Mouse (Mus musculus) layer of hippocampus, postnatal 10 days (tissue): Measurements from ENCODE around the gene En1. TPM values are rescaled to one million over a fixed set of nuclear protein-coding genes. Genes with fewer than 3 reads are reported as not detected.

Experiments
- DNase-seq, 2 experiments: peaks; one replicate each; pipeline ENCODE4 v3.0.0; 2021; ENCODE audit warnings: low spot score in 2 of 2
- long read RNA-seq: library from polyadenylated mRNA; stranded (forward); transcript quantifications from one replicate; pipeline ENCODE4 v2.0.0, GENCODE M21; 2023
- total RNA-seq, 2 experiments: library from RNA; stranded (reverse); gene quantifications; 2 replicates each; pipeline ENCODE4 v1.2.3; 2021

The En1 gene
- total RNA-seq, result under 1 TPM; 0.11 to 0.30 TPM
- long read RNA-seq, result 0 reads

DNA sequence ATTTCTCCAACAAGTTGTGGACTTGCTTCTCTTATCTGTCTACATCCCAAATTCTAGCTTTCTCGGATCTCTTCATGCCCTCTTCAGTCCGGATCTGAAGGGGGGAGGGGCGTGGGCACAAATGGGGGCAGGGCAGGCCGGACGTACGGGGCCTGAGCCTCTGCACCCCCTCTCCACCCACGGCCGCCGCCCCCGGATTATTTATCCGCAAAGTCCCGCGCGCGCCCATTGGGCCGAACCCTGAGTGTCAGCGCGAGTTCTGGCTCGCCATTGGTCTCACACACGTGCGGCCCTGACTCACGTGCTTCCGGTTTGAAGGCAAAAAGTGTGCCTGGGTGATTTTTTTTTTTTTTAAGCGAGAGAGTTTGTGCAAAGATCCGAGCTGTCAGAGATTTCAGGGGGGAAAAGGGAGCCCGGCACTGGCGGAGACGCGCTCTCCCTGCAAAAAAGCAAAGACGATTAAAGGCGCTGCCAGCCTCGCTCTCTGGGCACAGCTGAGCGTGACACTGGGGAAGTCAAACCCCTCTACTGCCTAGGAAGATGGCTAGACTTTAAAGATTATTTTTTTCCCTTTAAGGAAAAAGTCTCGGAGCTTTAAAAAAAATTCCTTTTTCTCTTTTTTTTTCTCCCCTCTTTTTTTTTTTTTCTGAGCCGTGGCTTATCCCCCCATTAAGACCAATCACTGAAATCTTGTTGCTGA is at the start of gene En1:
En1 (plus strand) TSS at position 388 of the 700 bp plus-strand sequence.
- peak in 1 of 2 experiments; percentile 54 for DNase-seq

DNA sequence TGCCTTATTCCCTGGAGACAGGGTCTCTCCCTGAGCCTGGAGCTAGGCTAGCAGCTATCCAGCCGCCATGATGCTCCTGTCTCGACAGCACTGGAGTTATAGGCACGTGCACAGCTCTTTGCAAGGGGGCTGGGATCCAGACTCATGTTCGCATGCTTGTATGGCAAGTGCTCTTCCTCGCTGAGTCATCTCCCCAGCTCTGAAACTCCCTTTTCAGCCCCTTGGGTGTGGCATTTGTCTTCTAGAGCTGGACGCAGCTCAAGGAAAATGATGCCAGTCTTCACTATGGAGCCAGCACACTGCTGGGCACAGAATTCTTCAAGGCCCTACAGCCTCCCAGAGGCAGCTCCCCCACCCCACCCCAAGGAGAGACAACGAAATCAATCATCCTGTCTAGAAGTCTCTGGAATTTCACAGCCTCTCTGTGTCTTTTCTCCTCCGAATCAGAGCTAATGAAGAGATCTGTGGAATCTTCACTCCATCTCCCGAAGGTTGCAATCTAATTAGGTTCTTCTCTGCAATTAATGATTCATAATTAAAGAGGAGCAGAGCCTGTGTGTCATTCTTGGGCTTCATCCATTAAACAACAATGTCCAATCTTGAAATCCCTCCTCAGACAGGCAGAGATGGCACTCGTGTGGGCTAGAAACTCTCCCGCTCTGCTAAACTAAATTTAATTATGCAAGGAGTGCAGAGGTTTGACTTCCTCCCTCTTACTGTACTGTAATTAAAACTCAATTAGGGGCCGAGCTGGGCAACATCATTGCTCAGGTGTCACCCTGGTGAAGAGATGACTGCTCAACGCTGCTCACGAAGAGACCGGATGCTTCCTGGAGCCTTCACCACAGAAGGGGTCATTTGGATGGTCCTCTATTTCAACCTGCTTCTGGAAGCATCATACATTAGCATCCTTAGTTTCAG is 45.0 kb upstream of the En1 start:
- no peak for DNase-seq

DNA sequence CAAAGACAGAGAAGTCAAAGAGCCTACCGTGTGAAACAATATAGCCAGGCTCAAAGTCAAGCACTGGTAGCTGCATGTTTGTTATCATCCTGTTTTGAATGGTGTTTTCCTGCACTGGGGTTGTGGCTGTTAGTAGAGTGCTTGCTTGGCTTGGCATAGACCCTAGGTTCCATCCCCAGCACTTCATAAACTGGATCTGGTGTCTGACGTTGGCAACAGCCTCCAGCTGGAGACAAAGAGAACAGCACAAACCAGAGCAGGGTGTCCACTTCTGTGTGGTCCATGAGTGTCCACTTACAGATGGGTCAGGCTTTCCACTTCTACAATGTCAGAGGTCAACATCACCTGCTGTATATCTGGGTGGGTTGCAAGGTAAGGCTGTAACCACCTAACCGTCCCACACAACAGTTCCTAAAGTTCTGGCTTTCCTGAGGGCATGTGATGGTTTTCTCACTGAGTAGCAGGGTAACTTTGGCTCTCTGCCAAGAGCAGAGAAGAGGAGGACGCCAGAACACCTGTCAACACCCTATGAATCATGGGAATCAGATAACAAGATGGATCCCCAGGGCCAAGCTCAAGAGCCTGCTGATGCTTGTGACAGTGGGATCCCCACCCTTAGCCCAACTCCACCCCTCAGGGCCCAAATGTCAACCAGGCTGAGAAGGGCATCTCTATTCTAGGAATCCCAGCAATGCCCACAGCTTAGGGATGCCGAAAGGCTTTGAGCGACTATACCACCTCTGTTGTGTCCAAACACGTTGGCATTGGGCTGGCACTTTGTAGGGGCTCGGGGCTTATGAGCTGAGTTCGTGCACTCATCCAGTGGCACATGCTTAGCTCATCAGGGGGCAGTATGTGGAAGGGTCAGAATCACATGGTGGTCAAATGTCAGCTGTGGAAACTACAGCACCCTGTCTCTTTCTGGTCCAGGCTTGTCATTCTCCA is 43.6 kb upstream of the En1 start:
- DNase-seq, result no peak

DNA sequence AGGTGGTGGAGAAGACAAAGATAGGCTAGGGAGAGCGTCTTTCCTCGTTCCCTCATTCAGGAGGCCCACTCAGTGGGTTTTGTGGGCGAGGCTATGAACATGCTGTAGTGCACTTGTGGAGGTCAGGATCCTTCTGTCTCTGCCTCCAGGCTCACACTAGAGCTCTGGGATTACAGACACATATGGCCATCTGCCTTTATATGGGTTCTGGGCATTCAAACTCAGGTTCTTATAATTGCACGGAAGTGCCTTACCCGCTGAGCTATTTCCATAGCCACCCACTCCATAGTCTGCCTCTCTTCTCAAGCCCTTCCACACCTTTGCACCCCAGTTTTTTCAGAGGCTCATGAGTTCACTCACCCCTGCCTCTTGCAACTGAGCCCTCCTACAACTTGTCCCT is 42.3 kb upstream of the En1 start:
- DNase-seq, result no peak

DNA sequence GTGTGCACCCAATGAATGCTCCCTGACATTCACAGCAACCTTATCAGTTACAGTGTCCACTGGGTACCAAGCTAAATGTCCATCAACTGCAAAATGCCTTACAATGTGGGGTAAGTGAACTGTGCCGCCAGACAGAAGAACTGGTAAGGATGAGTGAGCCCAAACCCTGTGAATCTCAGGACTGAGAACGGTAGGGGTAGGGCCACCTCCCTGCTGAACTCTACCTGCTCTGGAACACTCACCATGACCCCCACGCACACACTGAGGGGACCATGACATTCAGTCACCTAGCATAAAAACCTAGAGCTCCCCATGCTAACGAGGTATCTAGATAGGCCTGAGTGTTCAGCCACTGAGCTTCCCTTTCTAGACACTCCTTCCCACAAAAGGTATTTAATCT is 20.9 kb upstream of the En1 start:
- DNase-seq, result no peak

DNA sequence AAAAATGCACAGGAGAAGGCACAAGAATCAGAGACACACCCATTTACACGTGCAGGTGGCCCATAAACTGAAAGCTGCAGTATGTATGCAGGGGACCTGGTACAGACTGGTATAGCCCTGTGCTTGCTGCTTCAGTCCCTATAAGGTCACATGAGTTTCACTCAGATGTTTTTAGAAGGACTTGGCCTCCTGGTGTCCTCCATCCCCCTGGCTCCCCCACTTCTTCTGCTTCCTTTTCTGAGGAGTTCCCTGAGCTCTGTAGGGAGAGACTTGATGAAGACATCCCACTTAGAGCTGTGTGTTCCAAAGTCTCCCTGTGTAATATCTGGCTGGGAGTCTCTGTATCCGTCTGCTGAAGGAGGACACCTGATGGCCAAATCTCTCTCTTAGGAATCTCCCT is 16.7 kb upstream of the En1 start:
- DNase-seq, result no peak

DNA sequence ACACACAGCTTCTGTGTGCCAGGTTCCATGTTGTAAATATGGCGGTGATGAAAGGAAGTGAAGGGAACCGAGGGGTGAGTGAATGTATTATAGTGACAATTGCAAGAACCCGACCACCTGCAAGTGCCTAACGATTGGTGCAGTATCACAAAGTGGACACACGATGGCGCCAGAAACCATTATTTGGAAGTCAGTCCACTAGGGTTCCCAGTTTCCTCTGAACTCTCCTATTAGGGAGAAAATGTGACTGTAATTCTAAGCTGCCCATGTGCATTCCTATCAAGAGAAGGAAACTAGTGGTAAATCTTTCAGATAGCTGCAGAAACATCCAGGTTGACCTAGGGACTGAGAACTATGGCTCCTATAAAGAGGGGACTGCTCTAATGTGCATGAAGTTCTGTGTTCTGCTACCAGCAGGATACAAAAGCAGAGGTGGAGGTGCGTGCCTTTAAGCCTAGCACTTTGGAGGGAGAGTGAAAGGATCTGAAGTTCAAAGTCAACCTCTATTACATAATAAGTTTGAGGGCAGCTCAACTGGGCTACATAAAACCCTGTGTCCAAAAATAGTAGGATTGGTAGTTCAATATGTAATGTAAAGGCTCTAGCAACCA is 15.6 kb upstream of the En1 start:
- peak; percentile 81 to 83 for DNase-seq

DNA sequence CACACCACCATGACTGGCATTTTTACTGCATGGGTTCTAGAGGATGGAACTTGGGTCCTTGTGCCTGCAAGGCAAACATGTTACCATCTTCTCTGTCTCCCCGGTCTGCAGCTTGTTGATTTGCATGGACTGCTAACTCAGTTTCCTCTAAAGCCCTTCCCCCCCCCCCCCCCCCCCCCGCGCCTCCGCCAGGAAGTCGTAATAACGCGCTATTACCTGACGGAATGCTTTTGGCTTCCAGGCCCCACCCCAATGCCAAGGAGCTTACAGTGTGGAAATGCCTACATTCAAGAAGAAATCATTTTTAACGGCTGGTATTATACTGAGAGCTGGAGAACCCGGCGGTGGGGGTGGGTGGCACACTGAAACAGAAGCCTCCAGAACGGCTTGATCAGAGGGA is 14.8 kb upstream of the En1 start:
- no peak for DNase-seq

DNA sequence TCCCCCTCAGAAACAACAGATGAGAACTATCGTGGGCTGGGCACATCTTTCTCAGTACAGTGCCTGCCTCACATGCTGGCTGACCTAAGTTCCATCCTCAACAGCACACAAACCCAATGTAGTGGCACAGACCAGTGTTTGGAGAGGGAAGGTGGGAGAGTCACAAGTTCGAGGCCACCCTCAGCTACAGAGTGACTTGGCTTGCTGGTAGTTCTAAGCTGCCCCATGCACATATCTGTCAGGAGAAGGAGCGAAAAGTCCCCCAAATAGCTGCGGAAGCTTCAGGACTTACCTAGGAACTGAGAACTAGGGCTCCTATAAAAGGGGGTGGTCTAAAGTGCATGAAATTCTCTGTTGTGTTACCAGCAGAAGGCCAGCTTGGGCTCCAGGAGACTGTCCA is 14.3 kb upstream of the En1 start:
- DNase-seq, result no peak

DNA sequence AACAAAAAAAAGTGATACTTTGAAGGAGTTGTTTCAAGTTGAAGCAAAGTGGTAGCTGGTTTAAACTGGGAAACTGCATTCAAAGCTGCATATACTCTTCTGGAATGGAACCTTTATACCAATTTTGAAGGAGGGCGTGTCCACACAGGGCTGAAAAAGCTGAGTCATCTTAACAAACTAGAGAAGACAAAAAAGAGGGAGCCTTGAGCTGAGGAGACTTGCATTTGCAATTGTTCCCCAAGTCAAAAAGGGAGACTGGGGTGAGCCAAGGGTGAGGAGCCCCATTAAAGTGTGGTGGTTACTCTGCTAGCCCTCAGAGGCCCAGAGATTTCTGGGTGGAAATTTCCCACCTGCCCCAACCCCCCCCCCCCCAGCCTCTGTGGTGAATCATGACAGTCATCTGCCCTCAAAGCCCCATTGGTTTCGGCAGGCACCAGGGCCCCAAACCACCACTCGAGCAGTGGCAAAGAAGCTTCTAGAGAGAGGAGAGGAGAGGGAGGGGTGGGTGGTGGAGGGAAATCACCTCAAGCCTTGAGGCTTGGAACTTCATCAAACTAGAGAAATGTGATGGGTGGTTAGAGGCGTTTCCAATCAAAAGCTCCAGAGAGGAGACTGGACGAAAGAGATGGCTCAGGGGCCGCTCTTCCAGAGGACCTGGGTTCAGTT is 13.7 kb upstream of the En1 start:
- DNase-seq, result no peak

DNA sequence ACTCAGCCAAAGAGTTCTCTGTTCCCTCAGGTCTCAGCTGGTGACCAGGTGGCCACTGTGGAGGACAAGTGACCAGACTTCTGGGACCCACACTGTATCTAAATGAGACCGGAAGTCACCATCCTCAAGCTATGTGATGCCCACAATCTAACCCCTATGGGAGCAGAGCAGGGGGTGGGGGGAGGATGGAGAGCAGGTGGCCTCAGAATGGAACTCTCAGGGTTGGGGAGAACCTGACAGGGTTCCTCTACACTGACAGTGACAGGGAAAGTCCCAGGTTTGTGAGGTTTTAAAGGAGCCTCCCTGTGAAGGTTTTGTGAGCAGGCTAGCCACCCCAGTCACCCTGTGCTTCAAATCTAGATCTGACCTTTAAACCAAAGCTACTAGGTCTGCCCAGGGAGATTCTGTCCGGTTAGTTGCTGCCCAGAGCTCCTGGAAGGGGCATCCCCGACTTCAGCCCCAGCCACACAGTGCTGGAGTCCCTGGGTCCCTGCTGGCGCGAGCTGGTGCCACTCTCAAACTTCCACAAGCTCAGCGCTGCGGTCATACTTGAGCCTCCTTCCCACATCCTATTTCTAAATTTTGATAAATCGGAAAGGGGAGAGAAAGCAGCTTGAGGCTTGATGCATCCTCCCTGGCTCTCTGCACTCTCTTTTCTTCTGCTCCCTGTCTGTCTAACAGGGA is 8.8 kb upstream of the En1 start:
- DNase-seq, result no peak

DNA sequence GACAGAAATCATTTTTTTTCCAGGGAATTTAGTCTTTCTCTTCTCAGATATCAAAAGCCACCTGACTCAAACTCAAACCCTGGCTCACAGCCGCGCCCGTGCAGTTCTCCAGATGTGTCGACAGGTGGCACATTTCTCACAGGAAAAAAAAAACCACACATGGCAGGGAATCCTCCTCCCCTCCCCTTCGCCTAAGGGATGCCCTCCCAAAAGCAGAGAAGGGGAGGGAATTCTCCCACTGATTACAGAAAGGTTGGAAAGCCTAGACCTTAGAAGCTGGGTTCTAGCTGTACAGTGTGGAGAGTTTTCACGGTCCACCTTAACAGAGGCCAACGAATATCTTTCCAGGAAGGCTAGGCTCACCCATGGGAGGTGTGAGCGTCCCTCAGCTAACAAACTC is 7.6 kb upstream of the En1 start:
- no peak for DNase-seq

DNA sequence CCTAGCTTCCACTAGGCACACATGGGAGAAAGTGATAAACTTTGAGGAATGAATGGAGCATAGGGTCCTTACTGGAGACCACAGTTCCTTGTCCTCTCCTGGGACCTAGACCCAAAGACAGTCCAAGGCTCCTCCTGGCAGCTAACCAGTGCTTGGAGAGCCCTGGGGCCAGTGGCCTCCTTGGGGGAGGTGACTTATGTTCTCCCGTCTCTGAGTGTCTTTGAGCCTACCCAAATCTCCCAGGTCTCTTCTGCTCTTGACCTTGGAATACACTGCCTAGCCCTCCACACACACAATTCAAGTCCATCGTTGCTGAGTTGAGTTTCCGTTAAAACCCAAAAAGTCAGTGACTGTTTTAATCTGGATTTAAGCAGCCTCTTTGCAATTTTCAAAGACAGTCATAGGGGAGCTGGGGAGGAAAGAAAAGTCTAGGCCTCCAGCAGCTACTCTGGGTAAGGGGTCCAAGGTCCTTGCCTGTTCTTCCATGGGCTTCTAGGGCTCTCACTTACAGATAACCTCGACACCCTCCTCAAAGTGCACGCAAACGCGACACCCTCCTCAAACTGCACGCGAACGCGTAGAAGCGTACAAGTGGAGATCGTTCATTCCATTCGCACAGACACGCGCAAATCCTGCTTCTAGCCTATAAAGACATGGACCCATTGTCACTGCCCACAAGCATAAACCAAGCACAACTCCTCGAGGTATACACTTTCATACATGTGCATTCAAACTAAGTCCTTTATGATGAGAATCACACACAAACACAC is 6.6 kb upstream of the En1 start:
- DNase-seq, result no peak

DNA sequence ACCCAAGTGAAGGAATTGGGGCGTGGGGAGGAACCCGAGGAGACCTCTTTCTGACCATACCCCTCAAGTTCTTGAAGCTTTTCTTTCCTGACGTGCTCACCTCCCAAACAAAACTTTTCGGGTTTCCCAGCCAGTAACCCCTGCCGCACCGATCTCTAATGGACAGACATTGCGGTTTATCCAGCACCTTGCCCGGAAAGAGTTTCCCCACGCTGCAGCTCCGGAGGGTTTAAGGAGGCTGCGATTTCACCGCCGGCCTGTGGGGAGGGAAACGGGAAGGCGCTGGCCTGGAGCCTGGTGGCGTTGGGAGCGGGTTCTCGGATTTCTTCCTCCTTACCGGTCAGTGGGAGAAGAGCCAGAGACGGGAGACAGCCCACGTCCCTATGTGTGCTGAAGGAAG is 5.9 kb upstream of the En1 start:
- DNase-seq, result no peak

DNA sequence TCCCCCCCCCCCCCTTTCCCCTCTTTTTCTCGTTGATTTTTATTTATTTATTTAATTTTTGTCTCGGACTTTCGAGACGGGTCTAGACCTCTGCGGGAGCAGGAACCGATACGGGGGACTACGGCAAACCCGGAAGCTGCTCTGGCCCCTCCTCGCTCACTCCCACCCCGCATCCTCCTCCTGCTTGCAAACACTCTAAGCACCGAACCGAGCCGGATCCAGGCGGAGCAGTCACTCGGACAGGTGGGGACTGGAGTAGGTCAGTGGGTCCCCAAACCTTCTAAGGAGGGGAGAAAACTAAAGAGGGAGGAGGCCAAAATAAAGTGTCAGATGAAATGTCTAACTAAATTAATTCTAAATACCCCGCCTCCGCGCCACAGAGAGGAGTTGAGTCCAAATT is 5.4 kb upstream of the En1 start:
- DNase-seq, result no peak

DNA sequence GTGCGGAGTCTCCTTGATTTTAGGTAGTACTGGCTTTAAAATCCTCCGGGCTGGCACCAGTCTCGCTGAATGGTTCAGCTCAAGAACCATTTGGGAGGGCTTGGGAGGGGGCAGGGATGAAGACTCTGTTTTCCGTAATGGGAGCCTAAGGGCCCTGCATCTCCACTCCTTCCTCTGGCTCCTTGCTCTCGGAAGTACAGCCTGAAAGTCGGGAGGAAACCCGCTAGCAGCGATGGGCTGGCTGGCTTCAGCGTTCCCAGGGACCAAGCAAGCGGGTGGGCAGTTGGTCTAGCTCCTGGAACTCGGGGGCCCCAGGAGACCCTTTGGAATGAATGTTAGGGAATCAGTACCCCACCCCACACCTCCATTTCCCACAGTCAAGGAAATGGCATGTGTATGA is 4.9 kb upstream of the En1 start:
- DNase-seq, result no peak

DNA sequence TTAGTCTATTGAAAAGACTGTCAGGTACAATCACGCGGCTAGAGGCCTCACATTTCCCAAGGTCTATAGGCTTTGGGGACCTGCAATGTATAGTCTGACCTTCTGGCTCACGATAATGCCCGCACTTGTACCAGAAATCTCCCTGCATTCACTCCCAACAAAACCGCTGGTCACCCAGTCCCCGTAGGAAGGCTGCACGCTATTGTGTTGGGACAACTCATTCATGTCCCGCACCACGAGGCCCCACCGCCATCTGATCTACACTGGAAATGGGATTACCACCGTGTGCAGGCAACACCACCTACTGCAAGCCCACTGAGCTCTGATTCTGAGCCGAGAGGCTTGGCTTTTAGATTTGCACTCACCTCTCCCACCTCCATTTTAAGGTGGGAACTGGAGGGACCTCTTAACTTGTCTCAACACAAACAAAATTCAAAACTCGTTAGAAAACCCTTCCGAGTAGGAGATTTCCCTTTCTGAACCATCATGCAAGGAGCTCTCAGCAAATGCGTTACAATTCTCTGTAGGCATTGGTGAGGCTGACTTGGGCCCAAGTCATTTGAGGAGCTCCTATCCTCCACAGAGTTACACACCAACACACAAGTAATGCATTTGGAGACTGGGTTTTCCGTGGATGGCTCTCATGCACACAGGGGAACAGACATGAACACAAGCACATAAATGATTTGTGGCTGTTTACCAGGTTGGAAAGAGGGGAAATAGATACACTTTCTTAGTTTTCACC is 3.9 kb upstream of the En1 start:
- no peak for DNase-seq
